Mouse (Mus musculus) R1 (cell line): ENCODE data around the gene Ap2a1.

Source experiments
- DNase-seq: peaks from one replicate; pipeline ENCODE4 v3.0.0-alpha.2; 2018; ENCODE audit warnings: low read depth, low spot score

Gene Ap2a1

DNA sequence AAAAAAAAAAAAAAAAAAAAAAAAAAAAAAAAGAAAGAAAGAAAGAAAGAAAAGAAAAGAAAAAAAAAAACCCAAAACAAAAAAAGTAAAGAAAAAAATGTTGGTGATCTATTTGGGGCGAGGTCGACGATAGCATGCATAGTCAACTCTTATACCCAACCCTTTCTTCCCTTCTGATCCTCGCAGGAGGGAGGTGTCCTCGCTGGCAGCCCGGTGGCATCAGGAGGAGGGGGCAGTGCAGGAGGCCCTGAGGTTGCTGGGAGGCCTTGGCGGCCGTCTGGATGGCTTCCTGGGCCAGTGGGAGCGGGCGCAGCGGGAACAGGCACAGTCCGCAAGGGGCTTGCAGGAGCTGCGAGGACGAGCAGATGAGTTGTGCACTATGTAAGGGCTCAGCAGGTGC is 24.3 kb upstream of the Ap2a1 start:
- DNase-seq: no peak

DNA sequence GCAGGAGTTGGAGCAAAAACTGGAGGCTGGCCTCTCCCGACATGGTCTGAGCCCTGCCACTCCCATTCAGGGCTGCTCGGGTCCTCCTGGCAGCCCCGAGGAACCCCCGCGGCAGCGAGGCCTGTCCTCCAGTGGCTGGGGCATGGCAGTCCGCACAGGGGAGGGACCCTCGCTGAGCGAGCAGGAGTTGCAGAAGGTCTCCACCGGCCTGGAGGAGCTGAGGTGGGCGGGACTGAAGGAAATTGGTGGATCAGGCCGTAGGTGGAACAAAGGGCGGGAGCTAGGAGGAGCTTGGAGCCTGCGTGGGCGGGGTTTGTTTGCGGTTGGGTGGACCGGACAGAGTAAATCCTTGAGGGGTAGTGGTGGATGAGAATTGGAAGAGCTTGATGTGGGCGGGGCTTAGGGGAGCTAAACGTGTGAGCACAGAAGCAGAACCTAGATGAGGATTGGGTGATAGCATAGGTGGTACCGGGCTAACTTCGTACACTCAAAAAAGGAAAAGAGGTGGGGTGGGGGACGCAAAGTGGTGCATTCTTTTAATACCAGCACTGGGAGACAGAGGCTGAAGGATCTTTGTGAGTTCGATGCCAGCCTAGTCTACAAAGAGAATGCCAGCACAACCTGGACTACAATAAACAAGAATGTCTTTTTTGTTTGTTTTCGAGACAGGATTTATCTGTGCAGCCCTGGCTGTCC is 23.5 kb upstream of the Ap2a1 start:
- DNase-seq: peak; percentile 99

DNA sequence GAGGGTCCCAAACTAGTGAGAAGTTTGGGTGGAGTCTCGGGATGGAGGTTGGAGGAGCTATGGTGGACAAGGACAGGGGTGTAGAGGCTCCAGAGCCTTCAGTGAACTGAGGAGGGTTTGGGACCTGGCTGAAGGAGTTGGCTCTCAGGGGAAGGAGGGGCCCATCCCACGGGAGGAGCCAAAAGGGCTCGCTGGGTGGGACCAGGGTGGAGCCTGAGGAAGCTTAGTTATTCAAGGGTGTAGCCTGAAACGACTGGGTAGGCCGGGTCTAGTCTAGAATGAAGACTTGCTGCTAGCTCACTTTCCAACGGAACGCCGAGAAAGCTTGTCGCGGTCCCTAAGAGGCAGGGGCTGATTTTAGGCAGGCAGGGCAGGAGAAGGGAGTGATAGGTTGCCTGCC is 22.7 kb upstream of the Ap2a1 start:
- peak; percentile 97 for DNase-seq

DNA sequence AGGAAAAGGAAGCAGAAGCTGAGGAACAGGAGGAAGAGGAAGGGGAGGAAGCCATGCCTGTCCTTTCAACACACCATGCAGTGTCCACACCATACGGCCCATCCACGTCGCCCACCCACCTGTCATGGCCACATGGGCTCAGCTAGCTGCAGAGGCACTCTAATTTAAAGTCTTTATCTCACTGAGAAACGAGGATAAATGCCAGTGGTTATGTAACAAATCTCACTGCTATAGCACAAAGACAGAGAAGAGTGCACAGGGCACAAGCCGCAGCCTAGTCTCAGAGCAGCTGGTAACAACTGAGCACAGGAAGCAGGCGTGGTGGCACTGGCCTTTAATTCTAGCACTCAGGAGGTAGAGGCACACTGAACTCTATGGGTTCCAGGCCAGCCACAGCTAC is 20.6 kb upstream of the Ap2a1 start:
- no peak for DNase-seq

DNA sequence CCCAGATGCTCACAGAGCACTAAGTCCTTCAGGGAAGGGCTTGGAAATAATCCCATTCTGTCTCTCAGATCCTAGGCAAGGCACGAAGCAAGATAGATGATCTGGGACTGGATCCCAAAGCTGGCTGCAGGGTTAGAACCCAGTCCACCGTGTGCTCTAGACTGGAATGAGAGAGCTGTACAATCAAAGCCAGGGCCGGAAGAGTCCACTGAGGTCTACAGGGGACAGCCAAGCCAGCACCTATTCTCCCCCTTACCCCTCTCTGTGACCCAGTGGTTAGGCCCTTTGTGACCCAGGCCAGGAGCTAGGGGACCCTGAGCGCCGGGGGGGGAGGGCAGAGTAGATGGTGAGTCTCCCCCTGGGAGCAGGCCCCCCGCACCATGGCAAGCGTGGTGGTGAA is 13.6 kb upstream of the Ap2a1 start, which contains the start of gene Tsks:
TSS of gene Tsks (plus strand) at position 301 of the 400 bp plus-strand sequence.
- DNase-seq: no peak

DNA sequence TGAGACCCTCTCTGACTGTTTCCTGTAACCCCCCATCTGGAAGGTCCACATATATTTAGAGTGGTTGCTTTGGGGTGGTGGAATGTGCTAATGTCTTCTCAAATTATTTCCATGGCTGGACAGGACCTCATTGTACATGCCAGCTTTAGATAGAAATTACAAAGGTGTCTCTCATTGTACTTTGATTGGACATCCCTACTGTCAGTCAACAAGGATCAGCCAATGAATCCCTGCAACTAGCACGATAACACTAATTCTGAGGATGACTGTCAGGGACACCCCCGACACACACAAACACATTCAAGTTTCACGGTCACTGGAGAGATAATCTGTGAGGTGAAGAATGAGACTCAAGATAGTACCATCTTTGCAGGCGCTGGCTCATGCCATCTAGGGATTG is 9.4 kb upstream of the Ap2a1 start:
- peak; percentile 94 for DNase-seq

DNA sequence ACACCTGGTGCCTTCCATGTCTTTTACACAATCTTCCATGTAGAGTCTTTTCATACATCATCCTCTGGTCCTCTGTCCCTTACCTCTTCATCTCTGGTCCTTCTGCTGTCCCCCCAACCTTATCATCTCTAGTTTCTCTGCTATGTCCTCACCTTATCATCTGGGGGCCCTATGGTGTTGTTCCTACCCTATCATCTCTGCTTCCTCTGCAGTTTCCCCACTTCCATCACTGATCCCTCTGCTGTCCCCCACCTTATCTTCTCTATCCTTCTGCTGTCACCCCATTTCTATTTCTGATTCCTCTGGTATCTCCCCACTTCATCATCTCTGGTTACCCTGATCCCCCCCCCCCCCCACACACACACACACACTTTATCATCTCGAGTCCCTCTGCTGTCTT is 726 bp downstream of the Ap2a1 start:
- no peak for DNase-seq

DNA sequence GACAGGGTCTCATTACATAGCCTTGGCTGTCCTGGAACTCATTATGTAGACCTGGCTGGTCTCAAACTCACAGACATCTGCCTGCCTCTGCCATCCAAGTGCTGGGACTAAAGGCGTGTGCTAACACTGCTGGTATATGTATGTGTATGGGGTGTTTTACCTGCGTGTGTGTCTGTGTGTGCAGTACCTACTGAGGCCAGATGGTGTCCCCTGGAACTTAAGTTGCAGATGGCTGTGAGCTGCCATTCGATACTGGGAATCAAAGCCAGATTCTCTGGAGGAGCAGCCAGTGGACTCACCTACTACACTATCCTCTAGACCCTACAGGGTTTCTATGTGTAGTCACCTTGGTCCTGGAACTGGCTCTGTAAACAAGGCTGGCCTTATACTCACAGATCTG is 3.8 kb downstream of the Ap2a1 start:
- DNase-seq: peak; percentile 87

DNA sequence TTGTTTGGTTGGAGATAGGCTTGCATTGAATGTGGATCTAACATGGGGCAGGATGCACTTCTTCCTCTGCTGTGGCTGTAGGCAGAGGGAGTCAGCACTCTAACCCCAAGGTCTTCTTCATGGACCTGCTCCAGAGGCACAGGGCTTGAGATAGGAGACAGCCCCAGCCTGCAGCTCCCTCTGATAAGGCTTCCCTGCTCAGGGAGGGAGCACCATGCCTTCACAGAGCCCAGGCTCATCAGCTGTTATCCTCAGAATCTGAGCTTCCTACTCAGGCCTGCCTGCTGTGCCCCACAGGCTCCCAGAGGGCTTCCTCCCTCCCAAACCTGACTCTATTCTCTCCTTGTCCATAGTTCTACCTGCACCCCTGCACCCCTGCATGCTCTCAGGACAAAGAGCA is 6.8 kb downstream of the Ap2a1 start:
- DNase-seq: no peak

DNA sequence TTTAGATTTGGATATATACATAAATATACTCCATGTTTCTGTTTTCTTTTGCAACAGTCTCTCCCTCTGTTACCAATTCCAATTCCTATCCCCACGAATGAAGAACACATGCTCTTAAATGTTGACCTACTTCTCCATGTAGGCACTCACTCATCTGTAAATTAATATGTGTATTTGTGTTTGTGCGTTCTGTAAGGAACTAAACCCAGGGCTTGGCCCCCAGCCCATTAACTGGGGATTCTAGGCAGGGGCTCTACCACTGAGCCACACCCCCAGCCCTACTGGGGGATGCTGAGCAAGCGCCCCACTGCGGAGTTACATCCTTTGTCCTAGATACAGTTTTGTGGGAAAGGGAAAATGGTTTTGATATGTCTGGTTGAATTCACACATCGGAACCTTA is 10.2 kb downstream of the Ap2a1 start:
- no peak for DNase-seq

DNA sequence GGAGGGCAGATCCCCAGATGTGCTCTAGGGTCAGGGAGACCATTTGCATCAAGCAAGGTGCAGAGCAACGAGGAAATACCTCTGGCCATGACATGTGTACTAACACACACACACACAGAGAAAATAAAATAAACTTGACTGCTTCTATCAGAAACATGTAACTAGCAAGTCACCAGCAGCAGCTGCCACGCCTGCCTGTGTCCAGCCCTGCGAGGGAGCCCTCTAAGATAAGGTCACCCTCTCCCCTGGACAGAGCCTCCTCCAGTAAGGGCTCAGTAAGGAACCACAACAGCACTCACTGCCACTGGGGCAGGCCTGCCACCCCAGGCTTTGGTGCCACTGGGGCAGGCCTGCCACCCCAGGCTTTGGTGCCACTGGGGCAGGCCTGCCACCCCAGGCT is 11.1 kb downstream of the Ap2a1 start:
- no peak for DNase-seq

DNA sequence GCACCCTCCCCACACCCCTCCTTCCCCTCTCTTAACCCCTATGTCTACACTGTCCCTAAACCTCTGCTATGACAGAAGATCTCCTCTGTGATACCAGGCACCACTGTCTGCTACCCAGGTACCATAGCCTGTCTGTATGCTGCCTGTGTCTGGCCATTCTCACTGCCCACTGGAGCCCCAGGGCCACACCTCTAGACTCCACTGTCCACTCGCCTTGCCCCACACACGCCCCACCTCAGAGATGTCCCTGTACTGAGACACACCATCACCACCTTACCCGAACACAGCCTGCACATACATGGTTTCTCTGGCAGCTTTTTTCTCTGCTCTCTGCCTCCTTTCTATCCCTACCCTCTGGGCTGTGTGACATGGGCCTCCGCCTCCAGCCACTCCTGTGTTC is 12.4 kb downstream of the Ap2a1 start:
- no peak for DNase-seq

DNA sequence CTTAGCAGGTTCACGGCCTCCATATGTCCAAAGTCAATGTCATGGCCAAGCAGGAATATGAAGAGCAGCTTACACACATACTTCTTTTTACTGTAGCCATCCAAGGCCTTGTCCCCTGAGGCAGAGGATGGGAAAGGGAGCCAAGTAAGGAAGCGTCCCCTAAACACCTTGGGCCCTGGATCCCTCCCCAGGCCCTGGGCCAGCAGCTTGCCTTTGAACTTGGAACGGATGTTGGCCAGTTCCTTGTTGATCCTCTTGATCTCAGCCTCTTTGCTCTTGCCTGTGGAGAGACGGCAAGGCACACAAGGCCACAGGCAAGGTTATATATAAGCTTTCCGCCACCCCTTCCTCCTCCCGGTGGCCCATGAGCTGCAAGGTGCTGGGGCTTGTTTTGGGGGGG is 13.1 kb downstream of the Ap2a1 start:
- no peak for DNase-seq

DNA sequence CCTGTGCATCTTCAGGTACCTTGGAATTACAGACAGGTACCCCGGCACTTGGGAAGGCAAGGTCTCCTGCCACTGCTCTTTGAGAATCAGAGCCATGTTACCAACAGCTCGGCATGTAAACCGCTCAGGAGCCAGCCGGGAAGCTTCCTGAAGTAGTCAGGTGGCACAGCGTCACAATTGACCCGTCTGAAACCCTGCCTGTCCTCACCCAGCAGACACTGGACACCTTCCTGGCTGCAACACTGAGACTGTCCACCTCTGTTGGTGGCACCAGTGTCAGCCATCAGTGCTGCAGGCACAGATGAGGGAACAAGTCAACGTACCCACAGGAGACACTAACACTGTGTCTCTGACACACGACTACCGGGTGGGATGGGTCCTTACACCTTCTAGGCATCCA is 14.0 kb downstream of the Ap2a1 start:
- DNase-seq: no peak

DNA sequence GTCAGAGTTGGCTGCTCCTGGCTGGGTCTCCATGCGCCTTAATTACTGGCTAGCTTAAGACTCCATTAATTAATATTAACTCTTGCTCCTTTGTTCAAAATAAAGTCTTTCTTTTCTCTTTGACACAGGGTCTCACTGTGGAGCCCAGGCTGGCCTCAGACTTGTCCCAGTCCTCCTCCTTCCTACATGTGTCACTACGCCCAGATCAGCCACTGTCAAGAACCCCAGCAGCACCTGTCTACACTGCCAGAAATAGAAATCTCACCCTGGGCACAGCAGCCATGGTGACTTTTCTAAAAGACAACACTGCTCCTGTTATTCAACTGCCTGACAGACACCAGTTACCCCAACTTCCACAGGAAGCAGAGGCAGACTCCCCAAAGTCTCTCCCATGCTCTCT is 14.9 kb downstream of the Ap2a1 start:
- no peak for DNase-seq

DNA sequence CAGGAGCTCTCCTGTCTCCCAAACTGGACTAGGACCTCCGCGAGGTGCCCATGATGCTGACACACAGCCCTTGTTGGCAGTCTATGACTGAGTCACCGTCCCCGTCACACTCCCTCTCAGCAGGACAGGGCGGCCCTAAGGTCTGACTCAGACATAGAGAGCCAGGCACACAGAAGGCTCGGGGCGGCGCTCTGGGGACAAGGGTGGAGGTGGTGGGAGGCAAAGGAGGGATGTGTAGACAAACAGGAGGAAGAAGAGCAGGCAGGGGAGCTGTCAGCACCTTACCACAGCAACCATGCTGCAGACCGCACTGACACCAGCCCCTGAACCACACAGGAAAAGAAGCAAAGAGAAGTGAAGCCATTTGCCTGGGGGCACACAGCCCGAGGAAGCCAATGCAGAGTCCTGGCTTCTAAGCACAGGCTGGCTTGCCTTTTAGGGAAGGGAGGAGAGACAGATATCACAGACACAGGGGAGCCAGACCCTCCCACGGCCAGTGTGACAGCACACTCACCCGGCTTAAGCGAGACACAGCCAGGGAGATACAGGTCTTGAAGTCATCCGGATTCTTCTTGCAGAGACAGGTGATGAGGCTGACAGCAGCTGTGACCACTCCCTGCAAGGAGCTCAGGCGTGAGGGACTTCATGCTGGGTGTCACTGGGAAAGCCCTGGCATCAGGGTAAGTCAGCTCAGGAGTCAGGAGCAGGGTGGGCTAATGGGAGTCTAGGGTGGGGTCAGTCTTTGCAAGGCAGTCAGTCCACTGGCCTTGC is 20.4 kb downstream of the Ap2a1 start:
- DNase-seq: no peak

DNA sequence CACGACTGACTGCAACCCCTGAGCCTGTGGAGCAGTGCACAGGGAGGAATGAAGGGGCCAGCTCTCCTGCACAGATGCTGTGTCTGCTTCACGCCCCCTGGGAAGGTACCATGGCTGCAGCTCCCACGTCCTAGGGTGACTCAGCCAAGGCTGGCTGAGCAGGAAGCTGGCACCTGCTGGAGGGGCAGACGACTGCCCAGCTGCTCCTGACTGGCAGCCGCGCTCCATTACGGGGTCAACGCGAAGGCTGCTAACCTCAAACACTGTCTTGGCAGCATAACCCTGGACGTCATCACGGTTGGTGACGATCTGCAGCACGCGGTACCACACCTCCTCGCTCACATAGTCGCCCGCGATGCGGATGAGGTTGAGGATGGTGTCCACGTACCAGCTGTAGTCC is 23.9 kb downstream of the Ap2a1 start:
- DNase-seq: no peak

DNA sequence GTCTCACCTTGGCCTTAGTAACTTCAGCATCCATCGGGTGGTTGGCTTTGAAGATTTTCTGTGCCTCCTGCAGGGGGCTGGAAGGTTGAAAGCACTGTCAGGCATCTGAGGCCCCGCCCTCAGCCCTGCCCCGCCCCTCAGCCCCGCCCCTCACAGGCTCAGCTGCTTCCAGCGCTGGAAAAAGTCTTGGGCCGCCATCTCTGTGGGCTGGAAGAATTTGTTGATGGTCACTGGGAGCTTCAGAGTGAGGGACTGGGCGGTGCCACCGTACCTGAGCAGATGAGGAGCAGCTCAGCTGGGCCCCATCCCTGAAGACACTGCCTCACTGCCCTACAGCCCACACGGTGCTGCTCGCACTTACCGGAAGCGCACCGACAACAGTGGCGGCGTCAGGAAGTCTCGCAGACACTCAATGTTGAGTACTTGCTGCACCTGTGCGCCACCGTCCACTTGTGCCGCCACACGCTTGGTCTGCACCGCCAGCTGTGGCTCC is 28.0 kb downstream of the Ap2a1 start:
- peak; percentile 89 for DNase-seq

DNA sequence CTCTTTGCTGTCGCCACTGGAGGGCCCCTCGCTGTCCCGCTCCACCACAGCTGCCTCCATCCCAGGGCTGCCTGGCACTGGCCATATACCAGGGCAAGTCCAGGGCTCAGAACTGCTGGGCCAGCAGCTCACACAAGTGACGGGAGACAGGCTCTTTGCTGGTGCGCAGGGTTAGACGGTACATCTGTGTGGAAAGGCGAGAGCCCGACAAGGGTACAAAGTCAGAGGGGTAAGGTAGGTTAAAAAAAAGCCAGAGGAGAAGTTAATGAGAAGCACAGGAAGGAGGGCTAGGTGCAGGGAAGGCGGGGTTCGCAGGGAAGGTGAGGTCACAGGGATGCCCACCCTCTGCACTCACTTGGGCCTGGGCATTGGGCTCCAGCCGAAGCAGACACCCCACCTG is 28.7 kb downstream of the Ap2a1 start:
- no peak for DNase-seq

DNA sequence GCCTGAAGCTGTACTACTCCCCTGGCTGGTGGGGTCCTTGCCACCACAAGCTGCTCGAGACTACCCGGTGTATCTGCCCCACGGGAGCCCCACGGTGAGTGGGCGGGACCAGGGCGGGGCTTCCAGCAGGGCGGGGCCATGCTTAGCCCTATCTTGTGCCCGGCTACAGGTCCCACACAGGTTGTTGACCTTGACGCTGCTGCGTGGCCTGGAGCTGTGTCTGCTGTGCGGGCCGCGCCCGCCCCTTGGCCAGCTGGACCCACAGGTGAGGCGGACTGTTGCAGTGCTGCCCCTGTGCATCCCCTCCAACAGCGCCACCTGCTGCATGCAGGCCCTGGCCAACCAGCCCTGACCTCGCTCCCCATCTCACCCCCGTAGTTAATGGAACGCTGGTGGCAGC is 30.7 kb downstream of the Ap2a1 start:
- DNase-seq: peak; percentile 78

DNA sequence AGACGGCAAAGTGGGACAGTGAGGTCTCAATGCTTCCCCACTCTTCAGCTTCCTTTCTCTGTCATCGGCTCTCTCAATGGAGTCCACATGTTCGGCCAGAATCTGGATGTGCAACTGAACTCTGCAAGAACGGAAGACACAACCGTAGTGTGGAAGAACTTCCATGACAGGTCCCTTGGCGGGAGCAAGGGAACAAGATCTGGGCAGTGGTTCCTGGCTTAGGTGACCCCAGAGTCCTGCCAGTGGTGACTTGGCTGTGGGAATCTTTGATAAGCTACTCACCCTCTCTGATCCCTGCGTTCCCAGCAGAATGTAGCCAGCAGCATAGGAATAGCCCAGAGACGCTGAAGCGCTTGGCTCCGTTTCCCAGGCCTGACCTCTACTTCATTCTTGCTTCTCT is 32.8 kb downstream of the Ap2a1 start:
- DNase-seq: no peak

DNA sequence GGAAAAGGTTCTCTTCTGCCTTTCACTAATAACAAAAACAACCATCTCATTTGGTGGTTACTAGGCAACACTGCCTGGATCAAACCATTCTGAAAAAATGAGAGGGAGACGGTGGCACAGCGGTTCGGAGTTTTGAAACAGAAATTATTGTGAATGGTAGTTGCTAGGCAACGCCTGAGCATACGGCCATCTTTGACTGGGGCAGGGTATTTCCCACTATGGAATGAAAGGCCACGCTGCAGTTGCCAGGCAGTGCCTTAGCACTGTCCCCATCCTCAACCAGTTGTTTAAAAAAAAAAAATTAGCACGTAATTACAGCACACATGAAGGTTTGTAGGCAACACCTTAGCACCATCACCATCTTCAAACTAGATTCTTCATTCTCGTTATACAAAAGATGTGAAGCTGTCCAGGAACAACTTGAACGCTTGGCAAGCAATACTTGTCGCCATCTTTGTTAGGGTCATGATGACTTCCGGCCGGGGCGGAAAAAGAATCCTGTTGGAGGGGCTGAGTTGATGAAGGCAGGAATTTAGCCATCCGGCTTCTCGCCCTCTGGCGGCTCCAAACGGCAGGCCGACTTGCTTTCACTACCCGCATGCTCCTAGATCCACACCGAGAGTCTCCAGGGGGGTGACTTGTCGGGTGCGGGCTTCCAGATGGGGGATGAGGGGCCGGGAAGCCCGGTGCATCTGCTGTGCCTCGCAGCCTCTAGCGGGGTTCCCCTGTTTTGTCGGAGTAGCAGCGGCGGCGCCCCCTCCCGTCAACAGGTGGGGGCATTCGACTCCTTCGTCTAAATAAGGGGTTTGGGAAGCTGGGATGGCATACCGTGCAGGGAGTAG is 33.5 kb downstream of the Ap2a1 start, which contains the start of gene Fuz:
TSS of gene Fuz (plus strand) at position 487 of the 842 bp plus-strand sequence.
- DNase-seq: peak; percentile 99
